Mouse (Mus musculus): ENCODE measurements around the gene Ppp1r15a.

- no peak for TF ChIP-seq CTCF (IDR thresholded peaks at IDR 0.05; ENCODE audit: extremely low read depth, insufficient read depth, low read length)
- no peak for TF ChIP-seq POLR2A (IDR thresholded peaks at IDR 0.05; ENCODE audit: extremely low read depth, insufficient read depth, low read length)
Observed at GRCm38 (mm10) chr7:45476453-45476852, 49.6 kb downstream of the Ppp1r15a start.

Data from cortical plate, adult 2 months (tissue).